Mouse (Mus musculus) gastrocnemius, adult 18-20 months (tissue): ENCODE measurements around the gene Rps19. TPM values are rescaled to one million over a fixed set of nuclear protein-coding genes. Genes with fewer than 3 reads are reported as not detected.
"Not testable (repeated sequence)": the region's sequence is repeated elsewhere in the genome, so short reads cannot be mapped to it uniquely, and the experiment has no call there.

ENCODE experiments used
- DNase-seq: peaks from one replicate; pipeline ENCODE4 v3.0.0; 2021; ENCODE audit warnings: low spot score
- total RNA-seq, 2 experiments: library from RNA; stranded (reverse); gene quantifications; 2 replicates each; pipeline ENCODE4 v1.2.3; 2021

Rps19 gene
- total RNA-seq, 2 experiments from 2014 or later: 312 to 357 TPM

GRCm38 (mm10) chr7:24869532-24870165 is 14.5 kb upstream of the Rps19 start, which contains the start of the genes Lypd4 and Dmrtc2:
Lypd4 (minus strand) TSS chr7:24869941.
Dmrtc2 (plus strand) TSS chr7:24870057.
- DNase-seq: no peak

- no peak for DNase-seq
These were observed 6.6 kb upstream of the Rps19 start for GRCm38 (mm10) chr7:24877588-24877987.

- no peak for DNase-seq
These were observed 4.6 kb upstream of the Rps19 start for GRCm38 (mm10) chr7:24879620-24880019.

GRCm38 (mm10) chr7:24882416-24883199 is 1.6 kb upstream of the Rps19 start:
- no peak for DNase-seq

- no peak for DNase-seq
These were observed 621 bp downstream of the Rps19 start for GRCm38 (mm10) chr7:24884693-24885291.

GRCm38 (mm10) chr7:24885468-24886307 is 1.5 kb downstream of the Rps19 start:
- DNase-seq: no peak

GRCm38 (mm10) chr7:24886308-24886633 is 2.1 kb downstream of the Rps19 start:
- no peak for DNase-seq

GRCm38 (mm10) chr7:24887096-24887495 is 2.9 kb downstream of the Rps19 start:
- no peak for DNase-seq

GRCm38 (mm10) chr7:24889431-24890220 is 5.5 kb downstream of the Rps19 start:
- no peak for DNase-seq

- peak; percentile 75 for DNase-seq
These were observed 6.4 kb downstream of the Rps19 start for GRCm38 (mm10) chr7:24890281-24891216.

GRCm38 (mm10) chr7:24891241-24892124 is 7.3 kb downstream of the Rps19 start:
- no peak for DNase-seq

- DNase-seq: no peak
These were observed 8.0 kb downstream of the Rps19 start for GRCm38 (mm10) chr7:24892125-24892583.

GRCm38 (mm10) chr7:24895749-24896148 is 11.6 kb downstream of the Rps19 start:
- not testable (repeated sequence) for DNase-seq

- DNase-seq: no peak
These were observed 12.1 kb downstream of the Rps19 start for GRCm38 (mm10) chr7:24896269-24896668.

GRCm38 (mm10) chr7:24897224-24897623 is 13.1 kb downstream of the Rps19 start, which contains the start of gene Cd79a:
Cd79a (plus strand) TSS chr7:24897381.
- no peak for DNase-seq

GRCm38 (mm10) chr7:24897959-24898358 is 13.8 kb downstream of the Rps19 start:
- no peak for DNase-seq

- no peak for DNase-seq
These were observed 16.9 kb downstream of the Rps19 start for GRCm38 (mm10) chr7:24901114-24901513.

- no peak for DNase-seq
These were observed 17.7 kb downstream of the Rps19 start for GRCm38 (mm10) chr7:24901842-24902241.

- no peak for DNase-seq
These were observed 18.1 kb downstream of the Rps19 start for GRCm38 (mm10) chr7:24902264-24902629.
